Mouse (Mus musculus) embryonic stem cell, embryonic (primary cell): Measurements from ENCODE around the gene Tsc22d3.

Experiments used
- CTCF ChIA-PET, 4 experiments: fragments of 300-600 bp in 2 of 4; fragments of 350-600 bp in 2 of 4; sonication (Branson Sonifier 250); formaldehyde crosslinking; loops; one replicate each; lab custom pipeline; 2022; ENCODE audit warnings: inconsistent platforms in 2 of 4; lab: Charles Lee
- POLR2A ChIA-PET, 4 experiments: fragments of 300-600 bp in 2 of 4; fragments of 350-600 bp in 2 of 4; sonication (Branson Sonifier 250); formaldehyde crosslinking; loops; one replicate each; lab custom pipeline; 2022; ENCODE audit warnings: antibody characterized with exemption in 4 of 4, inconsistent platforms in 1 of 4; lab: Charles Lee

The Tsc22d3 gene

GRCm38 (mm10) chrX:140575200-140575599 lies 25.3 kb downstream of the Tsc22d3 start:
- ChIA-PET POLR2A (no interaction called here), CTCF (no interaction called here)

DNA sequence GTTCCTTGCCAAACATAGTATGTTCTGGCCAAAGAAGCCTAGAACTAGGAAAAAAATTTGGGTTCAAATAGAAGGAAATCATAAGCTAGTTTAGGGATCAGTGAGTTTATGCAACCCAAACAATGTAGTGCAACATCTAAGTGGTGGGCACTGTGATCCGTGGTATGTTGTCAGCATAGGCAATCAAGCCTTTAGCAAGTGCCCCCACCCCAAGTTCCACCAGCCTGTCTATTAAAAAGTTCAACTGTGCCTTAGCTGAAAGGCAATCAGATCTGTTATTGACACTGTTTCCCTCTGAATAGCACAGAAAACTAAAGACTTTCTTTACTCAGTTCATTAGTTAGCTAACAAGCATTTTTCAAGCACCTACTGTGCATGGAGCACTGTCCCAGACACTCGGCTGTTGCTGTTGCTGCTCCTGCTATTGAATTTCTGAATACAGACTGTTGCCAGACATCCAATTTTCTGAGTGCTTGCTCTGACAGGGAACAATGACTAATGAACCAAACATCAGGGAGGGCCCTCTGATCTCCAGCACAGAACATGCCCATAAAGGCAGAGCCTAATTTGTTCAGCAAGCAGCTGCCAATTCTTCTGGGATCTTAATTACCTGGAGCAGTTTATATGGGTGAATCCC lies 27.6 kb downstream of the Tsc22d3 start:
- ChIA-PET CTCF (no interaction called here), POLR2A (no interaction called here)

DNA sequence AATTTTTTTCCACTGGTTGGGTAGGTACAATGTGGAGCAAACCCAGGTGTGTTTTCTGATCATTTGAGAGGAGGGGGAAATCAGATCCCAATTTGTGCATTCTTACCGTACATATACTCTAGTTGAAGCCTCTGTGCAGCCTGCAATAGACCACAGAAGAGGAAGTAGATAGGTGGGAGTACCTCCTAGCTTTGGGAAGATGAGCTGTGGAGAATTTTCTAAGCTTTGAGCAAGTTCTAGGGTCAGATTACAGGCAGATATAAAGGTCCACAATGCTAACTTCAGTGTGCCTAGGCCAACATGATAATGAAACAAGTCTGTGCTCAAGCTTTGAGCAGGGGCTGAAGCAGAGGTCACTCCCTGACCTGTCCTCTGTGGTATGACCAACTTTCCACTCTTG lies 30.9 kb downstream of the Tsc22d3 start:
- ChIA-PET POLR2A (no interaction called here), CTCF (no interaction called here)

GRCm38 (mm10) chrX:140567711-140568407 lies 32.6 kb downstream of the Tsc22d3 start:
- CTCF ChIA-PET, result interaction anchor here in 1 of 4 experiments (0.6 kb wide), 1 partner anchor 202 kb away, joined by 3 read pairs; no protein-coding TSS in a partner anchor
- POLR2A ChIA-PET, result no interaction called here

DNA sequence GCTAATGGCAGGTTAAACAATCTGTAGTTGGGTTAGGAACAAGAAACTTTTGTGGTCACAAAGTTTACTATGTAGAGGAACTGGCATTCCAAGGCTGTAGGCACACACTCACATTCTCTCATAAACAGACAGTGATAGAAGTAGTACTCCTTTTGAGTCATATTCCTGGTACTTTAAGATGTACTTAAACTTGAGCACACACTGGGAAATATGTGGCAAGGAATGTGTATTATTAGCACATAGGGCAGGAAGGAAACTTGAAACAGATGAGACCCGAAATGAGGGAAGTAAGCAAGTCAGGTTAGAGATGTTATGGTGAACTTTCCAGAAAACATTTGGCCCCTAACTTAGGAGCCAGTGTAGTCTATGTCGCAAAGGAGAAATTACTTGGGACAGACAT lies 34.7 kb downstream of the Tsc22d3 start:
- ChIA-PET POLR2A (no interaction called here), CTCF (no interaction called here)

GRCm38 (mm10) chrX:140565212-140565611 lies 35.2 kb downstream of the Tsc22d3 start:
- ChIA-PET POLR2A (no interaction called here), CTCF (no interaction called here)

DNA sequence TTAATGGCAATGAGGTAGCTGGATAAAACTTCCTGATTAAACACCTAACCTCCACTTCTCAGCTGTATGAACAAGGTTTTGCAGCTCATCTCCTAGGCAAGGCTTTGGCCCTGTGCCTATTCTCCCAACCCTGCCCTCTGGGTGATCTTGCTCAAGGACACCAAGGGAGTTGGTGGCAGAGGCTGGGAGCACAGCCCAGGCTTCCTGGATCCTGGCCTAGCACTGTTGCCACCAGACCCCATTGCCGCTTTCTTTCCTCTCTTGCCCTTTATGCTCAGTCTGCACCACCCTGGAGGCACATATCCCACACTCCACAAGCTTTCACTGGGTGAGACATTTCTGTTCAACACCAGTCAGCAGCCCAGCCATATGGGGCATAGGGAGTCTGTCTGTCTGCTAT lies 35.7 kb downstream of the Tsc22d3 start:
- ChIA-PET CTCF (no interaction called here), POLR2A (no interaction called here)

- ChIA-PET CTCF (interaction anchor here in 1 of 4 experiments (0.5 kb wide), 1 partner anchor 67 kb away, joined by 5 read pairs; no protein-coding TSS in a partner anchor), POLR2A (no interaction called here)
Observed at GRCm38 (mm10) chrX:140558176-140558844, 42.1 kb downstream of the Tsc22d3 start.

- ChIA-PET POLR2A (no interaction called here), CTCF (no interaction called here)
Observed at GRCm38 (mm10) chrX:140555965-140556364, 44.5 kb downstream of the Tsc22d3 start.

GRCm38 (mm10) chrX:140555423-140555822 lies 45.0 kb downstream of the Tsc22d3 start:
- ChIA-PET POLR2A (no interaction called here), CTCF (no interaction called here)

DNA sequence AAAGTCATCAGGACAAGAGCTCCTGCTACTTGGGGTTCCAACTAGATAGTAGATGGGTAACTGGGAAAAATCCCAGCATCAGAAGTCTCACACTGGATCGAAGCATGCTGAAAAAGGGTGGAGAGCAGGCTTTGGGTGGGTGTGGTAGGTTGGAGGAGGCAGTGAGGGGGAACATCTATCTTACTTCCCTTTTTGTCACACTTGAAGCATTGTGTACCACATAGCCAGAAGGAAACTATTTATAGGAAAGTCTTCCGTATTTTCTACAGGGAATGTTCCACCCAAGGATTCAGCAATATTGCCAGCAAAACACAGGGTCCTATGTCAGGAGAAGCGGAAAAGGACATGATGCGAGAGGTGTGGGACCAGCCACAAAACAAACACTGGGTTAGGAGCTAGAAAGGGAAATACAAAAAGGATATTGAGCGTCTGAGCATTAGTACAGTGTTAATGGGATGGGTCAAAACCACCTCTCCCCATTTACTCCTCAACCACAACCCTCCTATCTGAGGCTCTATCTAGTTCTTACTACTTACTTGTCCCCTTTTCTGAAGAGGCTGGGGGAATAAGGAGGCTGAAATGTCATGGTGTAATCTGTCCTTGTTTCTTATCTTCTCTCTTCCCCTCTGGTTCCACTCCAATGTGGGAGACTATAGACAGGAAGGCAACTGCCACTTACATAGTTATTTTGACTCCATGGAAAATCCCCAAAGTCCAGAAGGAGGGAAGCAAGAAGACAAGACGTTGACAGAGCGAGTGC lies 52.6 kb downstream of the Tsc22d3 start:
- CTCF ChIA-PET, result interaction anchor here in 2 of 4 experiments (0.5 to 0.6 kb wide), 2 partner anchors 136 to 197 kb away, joined by 3 to 5 read pairs; no protein-coding TSS in a partner anchor

DNA sequence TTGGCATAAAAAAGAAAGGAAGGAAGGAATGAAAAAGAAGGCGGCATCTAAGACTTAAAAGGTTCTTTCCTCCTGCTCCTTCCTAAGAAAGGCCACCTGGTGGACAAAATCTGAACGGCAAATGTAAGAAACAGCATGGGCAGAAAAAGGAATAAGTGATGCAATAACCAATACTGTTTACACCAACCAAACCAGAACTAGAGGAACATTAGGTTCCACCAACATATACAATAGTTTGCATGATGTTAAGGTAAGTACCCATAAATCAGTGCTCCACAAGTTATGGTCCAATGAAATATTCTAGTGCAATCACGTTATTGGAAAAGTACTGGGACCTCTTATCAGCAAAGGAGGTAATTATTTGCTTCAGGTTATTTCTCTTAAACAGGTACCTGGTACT lies 55.7 kb downstream of the Tsc22d3 start:
- ChIA-PET CTCF (interaction anchor here in 1 of 4 experiments (1.2 kb wide), 1 partner anchor 41 kb away, joined by 7 read pairs; no protein-coding TSS in a partner anchor), POLR2A (no interaction called here)

More for the DNA sequence above, 52.6 kb downstream of the Tsc22d3 start:
- POLR2A ChIA-PET, result no interaction called here

DNA sequence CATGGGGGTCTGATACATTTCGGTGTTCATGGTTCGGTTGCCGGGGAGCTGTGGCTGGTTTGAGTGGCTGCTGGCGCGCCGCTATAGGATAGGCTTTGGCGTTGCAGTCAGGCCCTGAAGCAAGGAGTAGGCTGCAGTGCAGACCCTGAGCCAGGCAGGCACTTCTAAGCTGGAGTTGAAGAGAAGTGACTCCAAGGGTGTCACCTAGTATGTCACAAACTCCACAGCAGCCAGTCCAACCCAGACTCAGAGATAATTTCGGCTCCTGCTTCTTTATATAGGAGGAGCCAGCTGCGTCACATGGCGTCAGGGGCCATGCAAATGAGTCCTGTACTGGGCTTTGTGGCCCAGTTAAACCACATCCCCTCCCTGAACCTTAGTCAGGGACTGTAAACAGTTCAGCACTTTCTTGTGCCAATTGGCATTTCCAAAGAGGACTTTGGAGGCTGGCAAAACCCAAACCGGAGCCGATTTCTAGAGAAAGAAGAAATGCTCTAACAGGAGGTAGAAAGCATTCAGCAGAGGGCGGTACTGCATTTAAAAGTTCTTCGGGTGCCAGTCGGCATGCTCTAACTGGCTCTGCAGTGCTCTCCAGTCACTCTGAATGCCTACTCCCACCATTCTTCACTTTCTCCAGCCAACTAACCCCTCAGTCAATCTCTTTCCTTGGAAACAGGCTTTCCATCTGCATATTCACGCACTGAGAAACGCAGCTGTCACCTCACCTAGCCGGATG lies 57.4 kb downstream of the Tsc22d3 start:
- POLR2A ChIA-PET, result interaction anchor here in 3 of 4 experiments (1.0 to 2.1 kb wide), 15 partner anchors 8 to 110 kb away, joined by 3 to 10 read pairs (median 4); no protein-coding TSS in a partner anchor
- CTCF ChIA-PET, result interaction anchor here in 3 of 4 experiments (0.6 to 1.8 kb wide), 10 partner anchors 39 to 110 kb away, joined by 3 to 12 read pairs (median 3); no protein-coding TSS in a partner anchor

DNA sequence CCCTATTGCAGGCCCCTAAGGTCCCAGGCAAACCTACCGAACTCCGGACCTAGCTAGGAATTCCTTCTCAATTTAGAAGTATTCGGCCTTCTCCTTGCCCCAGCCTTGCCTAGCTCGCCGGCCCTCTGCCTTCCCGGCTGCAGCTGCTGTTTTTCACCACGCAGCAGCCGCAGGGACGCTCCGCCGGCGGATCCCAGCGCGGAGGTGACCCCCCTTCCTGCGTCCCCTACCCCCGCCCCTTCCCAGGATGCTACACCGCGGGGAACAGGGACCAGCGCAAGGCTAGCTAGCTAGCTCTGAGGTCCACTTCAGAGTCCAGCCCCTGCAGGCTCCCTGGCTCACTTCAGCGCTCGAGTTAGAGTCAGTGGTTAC lies 58.0 kb downstream of the Tsc22d3 start:
- POLR2A ChIA-PET, result interaction anchor here in 3 of 4 experiments (1.1 to 2.1 kb wide), 13 partner anchors 8 to 109 kb away, joined by 3 to 10 read pairs (median 4); no protein-coding TSS in a partner anchor
- CTCF ChIA-PET, result interaction anchor here in 3 of 4 experiments (0.8 to 1.8 kb wide), 7 partner anchors 38 to 109 kb away, joined by 3 to 12 read pairs (median 3); no protein-coding TSS in a partner anchor

GRCm38 (mm10) chrX:140541711-140542473 lies 58.6 kb downstream of the Tsc22d3 start:
- ChIA-PET CTCF (interaction anchor here (0.9 to 1.8 kb wide), 5 partner anchors 38 to 108 kb away, joined by 3 to 12 read pairs (median 4); no protein-coding TSS in a partner anchor), POLR2A (interaction anchor here in 3 of 4 experiments (1.1 to 2.1 kb wide), 8 partner anchors 9 to 109 kb away, joined by 3 to 10 read pairs (median 5); no protein-coding TSS in a partner anchor)

- CTCF ChIA-PET, result no interaction called here
Observed at GRCm38 (mm10) chrX:140540500-140541114, 59.9 kb downstream of the Tsc22d3 start.

DNA sequence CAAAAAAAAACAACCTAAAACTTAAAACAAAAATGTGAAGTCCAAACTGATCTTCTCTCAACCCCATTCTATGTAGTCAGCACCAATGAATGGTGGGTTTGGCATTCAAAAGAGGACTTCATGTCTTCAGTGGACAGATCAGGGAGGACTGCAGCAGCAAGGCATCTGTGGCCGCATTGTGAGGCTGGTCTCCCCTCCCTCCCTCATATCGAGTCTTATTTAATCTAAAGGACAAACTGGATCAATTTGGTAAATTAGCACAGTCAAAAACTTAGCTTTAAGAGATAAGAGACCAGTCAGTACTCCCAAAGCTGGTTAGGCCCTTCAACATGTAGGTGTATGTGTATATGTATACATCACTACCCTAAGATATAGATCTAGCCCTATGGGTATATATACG lies 60.6 kb downstream of the Tsc22d3 start:
- CTCF ChIA-PET, result interaction anchor here in 1 of 4 experiments (1.5 kb wide), 1 partner anchor 36 kb away, joined by 8 read pairs; no protein-coding TSS in a partner anchor

More at GRCm38 (mm10) chrX:140540500-140541114, 59.9 kb downstream of the Tsc22d3 start:
- POLR2A ChIA-PET, result no interaction called here

More for the DNA sequence above, 60.6 kb downstream of the Tsc22d3 start:
- POLR2A ChIA-PET, result interaction anchor here in 1 of 4 experiments (0.7 kb wide), 1 partner anchor 27 kb away, joined by 3 read pairs; no protein-coding TSS in a partner anchor
